Mouse (Mus musculus) effector memory CD4-positive, alpha-beta T cell, adult 5 months (primary cell): ENCODE results near the gene Gsg1. TPM values are rescaled to one million over a fixed set of nuclear protein-coding genes. Genes with fewer than 3 reads are reported as not detected.

Experiments
- polyA plus RNA-seq: library from polyadenylated mRNA; unstranded; fragments of 100-300 nt; shearing (Covaris generic); gene quantifications from one replicate; pipeline ENCODE4 v1.2.1, GENCODE M21; 2017

Gene Gsg1
- not detected for polyA plus RNA-seq

DNA sequence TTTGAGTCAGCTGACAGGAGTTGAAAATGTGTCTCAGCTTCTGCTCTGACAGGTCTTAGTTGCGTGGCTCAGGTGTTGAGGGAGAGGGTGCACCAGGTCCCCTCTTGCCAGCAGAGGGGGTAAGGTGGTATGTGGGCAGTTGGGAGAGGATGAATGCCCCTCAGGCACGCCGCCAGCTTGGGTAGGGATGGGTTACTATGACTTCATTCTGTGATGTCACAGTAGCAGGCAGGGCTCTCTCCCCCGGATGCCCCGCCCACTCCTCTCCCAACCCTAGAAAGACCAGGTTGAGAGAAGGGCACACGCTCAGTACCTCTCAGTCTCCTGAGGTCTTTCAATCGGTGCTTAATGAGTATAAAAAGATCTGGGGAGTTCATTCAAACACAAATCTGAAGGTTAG, at the start of gene Gsg1:
Gene Gsg1, minus strand, starts transcription at position 199 of the 400 bp plus-strand sequence.

GRCm38 (mm10) chr6:135197921-135198532, 56.1 kb downstream of the Gsg1 start, which contains the start of the genes Fam234b and Hebp1:
Fam234b (plus strand) TSS chr6:135197977.
Hebp1 (minus strand) TSS chr6:135198022.

Other genes with a start within 250 kb of the Gsg1 start
- 117 TPM for gene Ddx47, start 242.7 kb downstream of the Gsg1 start, polyA plus RNA-seq
- gene Gprc5a, start 188.7 kb downstream of the Gsg1 start, polyA plus RNA-seq = 4.2 TPM
- not detected for gene Gprc5d, start 136.1 kb downstream of the Gsg1 start, polyA plus RNA-seq
- gene Fam234b, start 56.4 kb downstream of the Gsg1 start, polyA plus RNA-seq = 16.3 TPM
- gene Hebp1, start 56.3 kb downstream of the Gsg1 start, polyA plus RNA-seq = not detected
- gene Pbp2, start 56.1 kb upstream of the Gsg1 start, polyA plus RNA-seq = not detected
- 80.5 TPM for gene Emp1, start 108.2 kb upstream of the Gsg1 start, polyA plus RNA-seq